Mouse (Mus musculus): ENCODE results near the gene Rps12. TPM values are rescaled to one million over a fixed set of nuclear protein-coding genes. Genes with fewer than 3 reads are reported as not detected.
"Not testable (repeated sequence)": the region's sequence is repeated elsewhere in the genome, so short reads cannot be mapped to it uniquely, and the experiment has no call there.

The Rps12 gene
- polyA plus RNA-seq, 1 experiment from 2014 or later = 131 TPM

- ATAC-seq (ENCODE audit: low FRiP score) = no peak
- Histone ChIP-seq H3K27ac (no peak overlapping the region), H3K4me3 (replicated peaks) (no peak overlapping the region), H3K9me3 (no peaks in the 10 kb centered on the region), H3K27me3 (no peaks in the 10 kb centered on the region), H3K4me2 (no peak overlapping the region), H3K36me3 (replicated peaks) (peaks cover 30% of the 10 kb centered on the region), H3K9ac (no peak overlapping the region), H3K4me1 (peaks cover 16% of the 10 kb centered on the region)
- 38% methylated on average over 3 of the region's 3 CpGs for WGBS
Measured at GRCm38 (mm10) chr10:23799933-23800332, 12.9 kb upstream of the Rps12 start.

- H3K27ac ChIP-seq = no peak overlapping the region
- no peak for ATAC-seq (ENCODE audit: low FRiP score)
- no peak overlapping the region for H3K4me3 ChIP-seq (replicated peaks)
- H3K4me1 ChIP-seq = peaks cover 16% of the 10 kb centered on the region
- H3K9ac ChIP-seq = no peak overlapping the region
- H3K4me2 ChIP-seq = peak overlapping the region; percentile 69
- H3K27me3 ChIP-seq = no peaks in the 10 kb centered on the region
- 88% methylated on average over 1 of the region's 1 CpGs for WGBS
- peaks cover 21% of the 10 kb centered on the region for H3K36me3 ChIP-seq (replicated peaks)
- no peaks in the 10 kb centered on the region for H3K9me3 ChIP-seq
Measured at GRCm38 (mm10) chr10:23798142-23798541, 11.1 kb upstream of the Rps12 start.

GRCm38 (mm10) chr10:23797606-23798005 lies 10.5 kb upstream of the Rps12 start:
- Histone ChIP-seq H3K36me3 (replicated peaks) (peaks cover 16% of the 10 kb centered on the region), H3K4me2 (peak overlapping the region; percentile 69), H3K27me3 (no peaks in the 10 kb centered on the region), H3K9ac (peak overlapping the region; percentile 84), H3K9me3 (no peaks in the 10 kb centered on the region), H3K4me3 (replicated peaks) (peak overlapping the region; percentile 63), H3K4me1 (peaks cover 16% of the 10 kb centered on the region), H3K27ac (no peak overlapping the region)
- ATAC-seq (ENCODE audit: low FRiP score) = peak; percentile 36; the same call in 1 of the 2 replicates
- WGBS = 15% methylated on average over 3 of the region's 3 CpGs

- H3K27ac ChIP-seq = peak within 1 kb of the TSS; percentile 42; the same call in 1 of the 2 replicates
- no peaks in the 10 kb centered on the region for H3K27me3 ChIP-seq
- WGBS = 4% methylated on average over 43 of the region's 43 CpGs
- H3K4me1 ChIP-seq = peaks cover 16% of the 10 kb centered on the region
- peak; percentile 74; the same call in 1 of the 2 replicates for ATAC-seq (ENCODE audit: low FRiP score)
- peak within 1 kb of the TSS; percentile 63 for H3K4me3 ChIP-seq (replicated peaks)
- H3K9ac ChIP-seq = peak within 1 kb of the TSS; percentile 84
- H3K9me3 ChIP-seq = no peaks in the 10 kb centered on the region
- H3K36me3 ChIP-seq (replicated peaks) = peaks cover 10% of the 10 kb centered on the region
- peak within 1 kb of the TSS; percentile 69 for H3K4me2 ChIP-seq
Measured at GRCm38 (mm10) chr10:23796551-23797503, 9.8 kb upstream of the Rps12 start, which contains the start of gene Slc18b1. Gene Slc18b1, plus strand, starts transcription at chr10:23796986.

- Histone ChIP-seq H3K27me3 (no peaks in the 10 kb centered on the region), H3K4me2 (peak overlapping the region; percentile 69), H3K4me3 (replicated peaks) (peak overlapping the region; percentile 63), H3K36me3 (replicated peaks) (0 out of 2 replicates have a peak, but pooled peaks cover 1% of the 10 kb centered on the region), H3K9ac (peak overlapping the region; percentile 84; the same call in 1 of the 2 replicates), H3K9me3 (no peaks in the 10 kb centered on the region), H3K4me1 (peaks cover 16% of the 10 kb centered on the region), H3K27ac (no peak overlapping the region)
- 42% methylated on average over 9 of the region's 9 CpGs for WGBS
- ATAC-seq (ENCODE audit: low FRiP score) = no peak
Measured at GRCm38 (mm10) chr10:23795871-23796520, 8.9 kb upstream of the Rps12 start.

GRCm38 (mm10) chr10:23788056-23788600 lies 1.1 kb upstream of the Rps12 start:
- no peak for ATAC-seq (ENCODE audit: low FRiP score)
- 14% methylated on average over 8 of the region's 8 CpGs for WGBS
- Histone ChIP-seq H3K4me1 (peaks cover 20% of the 10 kb centered on the region), H3K9ac (peak overlapping the region; percentile 75), H3K27ac (peak overlapping the region; percentile 73; the same call in 1 of the 2 replicates), H3K4me3 (replicated peaks) (peak overlapping the region; percentile 85), H3K4me2 (peak overlapping the region; percentile 65), H3K9me3 (no peaks in the 10 kb centered on the region), H3K27me3 (no peaks in the 10 kb centered on the region), H3K36me3 (replicated peaks) (peaks cover 29% of the 10 kb centered on the region)

- Histone ChIP-seq H3K27ac (peak overlapping the region; percentile 59; the same call in 1 of the 2 replicates), H3K4me2 (peak overlapping the region; percentile 92)
- peak; percentile 65 for ATAC-seq (ENCODE audit: low FRiP score)
Measured at GRCm38 (mm10) chr10:23786631-23787038, 440 bp downstream of the Rps12 start.

GRCm38 (mm10) chr10:23786040-23786439 lies 1.0 kb downstream of the Rps12 start:
- WGBS = under 1% methylated on average over 4 of the region's 4 CpGs

More at GRCm38 (mm10) chr10:23786631-23787038, 440 bp downstream of the Rps12 start:
- Histone ChIP-seq H3K36me3 (replicated peaks) (peaks cover 35% of the 10 kb centered on the region), H3K4me3 (replicated peaks) (peak overlapping the region; percentile 85), H3K9ac (peak overlapping the region; percentile 88), H3K4me1 (peaks cover 20% of the 10 kb centered on the region)
- not testable (repeated sequence) for H3K9me3 ChIP-seq, H3K27me3 ChIP-seq
- under 1% methylated on average over 23 of the region's 23 CpGs for WGBS

GRCm38 (mm10) chr10:23785599-23785998 lies 1.5 kb downstream of the Rps12 start:
- Histone ChIP-seq H3K4me3 (replicated peaks) (peak overlapping the region; percentile 85), H3K36me3 (replicated peaks) (peaks cover 40% of the 10 kb centered on the region), H3K9ac (peak overlapping the region; percentile 88), H3K4me1 (peaks cover 20% of the 10 kb centered on the region), H3K4me2 (peak overlapping the region; percentile 92)
- not testable (repeated sequence) for ATAC-seq (ENCODE audit: low FRiP score); H3K27ac ChIP-seq; H3K27me3 ChIP-seq; H3K9me3 ChIP-seq
- WGBS = 37% methylated on average over 7 of the region's 7 CpGs

More at GRCm38 (mm10) chr10:23786040-23786439, 1.0 kb downstream of the Rps12 start:
- H3K27ac ChIP-seq = no peak overlapping the region
- peak overlapping the region; percentile 88 for H3K9ac ChIP-seq
- no peak for ATAC-seq (ENCODE audit: low FRiP score)
- H3K4me2 ChIP-seq = peak overlapping the region; percentile 92
- peaks cover 20% of the 10 kb centered on the region for H3K4me1 ChIP-seq
- no peaks in the 10 kb centered on the region for H3K27me3 ChIP-seq
- no peaks in the 10 kb centered on the region for H3K9me3 ChIP-seq
- peaks cover 36% of the 10 kb centered on the region for H3K36me3 ChIP-seq (replicated peaks)
- H3K4me3 ChIP-seq (replicated peaks) = peak overlapping the region; percentile 85

- H3K36me3 ChIP-seq (replicated peaks) = peaks cover 42% of the 10 kb centered on the region
- no peak overlapping the region for H3K27ac ChIP-seq
- H3K27me3 ChIP-seq = no peaks in the 10 kb centered on the region
- no peak overlapping the region for H3K9ac ChIP-seq
- H3K4me1 ChIP-seq = peaks cover 20% of the 10 kb centered on the region
- ATAC-seq (ENCODE audit: low FRiP score) = no peak
- H3K9me3 ChIP-seq = no peaks in the 10 kb centered on the region
- WGBS = 36% methylated on average over 2 of the region's 2 CpGs
- H3K4me2 ChIP-seq = no peak overlapping the region
- H3K4me3 ChIP-seq (replicated peaks) = no peak overlapping the region
Measured at GRCm38 (mm10) chr10:23784121-23784520, 3.0 kb downstream of the Rps12 start.

- Histone ChIP-seq H3K4me1 (peaks cover 20% of the 10 kb centered on the region), H3K9me3 (no peaks in the 10 kb centered on the region), H3K27me3 (no peaks in the 10 kb centered on the region), H3K36me3 (replicated peaks) (peaks cover 42% of the 10 kb centered on the region), H3K4me3 (replicated peaks) (no peak overlapping the region), H3K4me2 (no peak overlapping the region), H3K27ac (no peak overlapping the region), H3K9ac (no peak overlapping the region)
- no peak for ATAC-seq (ENCODE audit: low FRiP score)
- WGBS = 25% methylated on average over 2 of the region's 2 CpGs
Measured at GRCm38 (mm10) chr10:23783493-23783884, 3.6 kb downstream of the Rps12 start.

Data from forebrain, embryonic 12.5 days (tissue).